ENCODE assay signal across 14 mouse cellular contexts in the genomic region with DNA sequence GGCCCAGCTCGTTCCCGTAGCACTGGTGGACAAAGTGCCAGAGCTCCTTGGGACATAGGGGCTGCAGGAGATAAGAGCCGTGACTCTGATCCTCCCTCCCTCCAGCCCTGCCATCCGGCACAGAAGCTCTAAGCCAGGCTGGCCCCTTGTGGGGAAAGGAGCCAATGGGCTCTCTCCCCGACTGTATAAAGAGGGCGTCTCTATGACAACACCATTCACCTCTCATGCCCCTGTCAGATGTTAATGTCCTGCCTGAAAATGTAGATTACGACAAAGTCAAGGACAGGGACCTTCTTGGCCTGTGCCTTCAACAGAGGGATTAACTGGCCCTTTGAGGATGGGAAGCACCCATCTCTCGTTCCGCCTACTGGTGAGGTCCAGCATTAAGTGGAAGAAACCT. TPM values are rescaled to one million over a fixed set of nuclear protein-coding genes. Genes with fewer than 3 reads are reported as not detected.
"Had no signal": no experiment of that assay in that cellular context is flagged by ENCODE, and none has a peak within 500 bp of the region (broad histone marks: within the 10 kb centered on the region; RNA-seq: fewer than 3 reads in every experiment).

No protein-coding gene starts in this region.

- DNase-seq: kidney, adult 2 months; layer of hippocampus, adult 9-11 months; liver, embryonic 13.5 days; lung, adult 2 months; lung, postnatal 14 days; lung, postnatal 4 days; midbrain, embryonic 14.5 days; thymus, postnatal 25 days had no signal

- H3K9me3 ChIP-seq: limb, embryonic 10.5 days; limb, embryonic 13.5 days; liver, embryonic 13.5 days had no signal

- H3K9ac ChIP-seq: limb, embryonic 13.5 days; liver, embryonic 13.5 days had no signal

- H3K4me3 ChIP-seq: layer of hippocampus, adult 2 months; limb, embryonic 10.5 days; limb, embryonic 13.5 days; liver, embryonic 13.5 days had no signal

- H3K4me2 ChIP-seq: limb, embryonic 13.5 days; liver, embryonic 13.5 days had no signal

- H3K27me3 ChIP-seq: limb, embryonic 13.5 days; liver, embryonic 13.5 days had no signal

- H3K36me3 ChIP-seq: liver, embryonic 13.5 days had no signal

- H3K27ac ChIP-seq: kidney, postnatal 0 days; layer of hippocampus, adult 2 months; limb, embryonic 10.5 days; limb, embryonic 13.5 days; liver, embryonic 13.5 days had no signal

- H3K4me1 ChIP-seq: limb, embryonic 10.5 days; limb, embryonic 13.5 days; liver, embryonic 13.5 days had no signal

- ATAC-seq: intestine, embryonic 16.5 days had no signal

RNA-seq across cellular contexts. Expression of gene Scn3b, which starts 42.8 kb away (rescaled TPM):
- polyA plus RNA-seq: liver, adult 2 months had no signal
